Mouse (Mus musculus): ENCODE results near the gene Mars. TPM values are rescaled to one million over a fixed set of nuclear protein-coding genes. Genes with fewer than 3 reads are reported as not detected.

Gene Mars
- polyA plus RNA-seq, 1 experiment: 65.8 TPM

- Histone ChIP-seq H3K4me1 (replicated peaks; ENCODE audit: control insufficient read depth, insufficient read depth, low read length) (peaks cover 36% of the 10 kb centered on the region), H3K27ac (ENCODE audit: control insufficient read depth, insufficient read depth, low read length) (no peak overlapping the region), H3K36me3 (ENCODE audit: control insufficient read depth, insufficient read depth, low read length) (no peaks in the 10 kb centered on the region), H3K4me3 (ENCODE audit: control insufficient read depth, insufficient read depth, low read length) (peak overlapping the region; percentile 10; the same call in 1 of the 2 replicates), H3K27me3 (ENCODE audit: control insufficient read depth, insufficient read depth, low read length) (peaks cover 28% of the 10 kb centered on the region)
- TF ChIP-seq POLR2A (IDR thresholded peaks at IDR 0.05; ENCODE audit: control insufficient read depth, extremely low read depth, insufficient read depth, low read length, poor library complexity) (no peak), CTCF (IDR thresholded peaks at IDR 0.05; ENCODE audit: borderline replicate concordance, control insufficient read depth, extremely low read depth, insufficient read depth, low read length, poor library complexity) (peak; percentile 62; the same call in 1 of the 2 replicates)
- WGBS: 2% methylated on average over 31 of the region's 31 CpGs
- DNase-seq: peak; percentile 88
Measured at GRCm38 (mm10) chr10:127338930-127339682, 27.5 kb upstream of the Mars start.

DNA sequence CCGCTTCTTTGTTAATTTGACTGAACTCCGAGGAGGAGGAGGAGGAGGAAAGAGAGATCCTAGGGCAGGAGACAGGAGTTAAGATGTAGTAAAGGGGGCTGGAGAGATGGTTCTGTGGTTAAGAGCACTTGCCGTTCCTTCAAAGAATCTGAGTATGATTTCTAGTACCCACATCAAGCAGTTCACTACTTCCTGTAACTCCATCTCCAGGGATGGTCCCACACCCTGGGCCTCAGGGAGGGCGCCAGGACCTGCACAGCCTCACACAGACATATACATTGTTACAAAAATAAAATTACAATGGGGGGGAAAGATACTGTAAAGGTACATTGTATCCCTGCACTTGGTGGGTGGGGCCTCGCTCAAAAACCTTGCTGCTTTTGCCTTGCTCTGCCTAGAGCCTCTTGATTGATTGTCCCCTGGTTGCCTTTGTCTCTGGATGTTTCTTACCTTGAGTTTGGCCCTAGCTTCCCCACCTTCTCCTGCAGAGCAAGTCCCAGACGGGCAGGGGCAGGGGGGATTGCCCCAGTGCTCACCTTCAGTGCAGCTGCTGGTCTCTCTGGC, 26.0 kb upstream of the Mars start:
- Histone ChIP-seq H3K27me3 (ENCODE audit: control insufficient read depth, insufficient read depth, low read length) (peaks cover 28% of the 10 kb centered on the region), H3K4me1 (replicated peaks; ENCODE audit: control insufficient read depth, insufficient read depth, low read length) (peaks cover 36% of the 10 kb centered on the region), H3K27ac (ENCODE audit: control insufficient read depth, insufficient read depth, low read length) (no peak overlapping the region), H3K4me3 (ENCODE audit: control insufficient read depth, insufficient read depth, low read length) (no peak overlapping the region), H3K36me3 (ENCODE audit: control insufficient read depth, insufficient read depth, low read length) (no peaks in the 10 kb centered on the region)
- WGBS: 34% methylated on average over 6 of the region's 6 CpGs
- TF ChIP-seq POLR2A (IDR thresholded peaks at IDR 0.05; ENCODE audit: control insufficient read depth, extremely low read depth, insufficient read depth, low read length, poor library complexity) (no peak), CTCF (IDR thresholded peaks at IDR 0.05; ENCODE audit: borderline replicate concordance, control insufficient read depth, extremely low read depth, insufficient read depth, low read length, poor library complexity) (no peak)
- no peak for DNase-seq

DNA sequence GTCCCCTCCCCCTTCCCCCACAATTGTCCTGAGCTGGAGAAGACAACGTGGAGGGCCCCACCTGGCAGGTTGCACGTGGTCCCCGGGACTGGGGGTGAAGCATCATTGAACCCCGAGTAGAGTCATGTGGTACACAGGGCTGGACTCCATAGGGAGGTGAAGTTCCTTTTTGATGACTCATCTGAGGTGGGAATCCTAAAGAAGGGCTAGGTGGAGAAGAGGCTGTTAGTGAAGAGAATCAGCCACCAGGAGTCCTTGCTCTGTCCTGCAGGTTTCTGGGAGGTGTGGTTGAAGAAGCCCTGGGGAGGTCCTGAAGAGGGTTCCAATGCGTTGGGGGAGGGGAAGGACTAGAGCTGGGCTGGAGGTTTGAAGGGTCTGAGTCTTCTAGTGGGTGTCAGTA, 25.4 kb upstream of the Mars start:
- no peak for TF ChIP-seq POLR2A (IDR thresholded peaks at IDR 0.05; ENCODE audit: control insufficient read depth, extremely low read depth, insufficient read depth, low read length, poor library complexity)
- no peak for TF ChIP-seq CTCF (IDR thresholded peaks at IDR 0.05; ENCODE audit: borderline replicate concordance, control insufficient read depth, extremely low read depth, insufficient read depth, low read length, poor library complexity)
- Histone ChIP-seq H3K27me3 (ENCODE audit: control insufficient read depth, insufficient read depth, low read length) (peaks cover 25% of the 10 kb centered on the region), H3K36me3 (ENCODE audit: control insufficient read depth, insufficient read depth, low read length) (no peaks in the 10 kb centered on the region), H3K4me1 (replicated peaks; ENCODE audit: control insufficient read depth, insufficient read depth, low read length) (peaks cover 32% of the 10 kb centered on the region), H3K4me3 (ENCODE audit: control insufficient read depth, insufficient read depth, low read length) (no peak overlapping the region), H3K27ac (ENCODE audit: control insufficient read depth, insufficient read depth, low read length) (no peak overlapping the region)
- DNase-seq: no peak
- 48% methylated on average over 5 of the region's 5 CpGs for WGBS

DNA sequence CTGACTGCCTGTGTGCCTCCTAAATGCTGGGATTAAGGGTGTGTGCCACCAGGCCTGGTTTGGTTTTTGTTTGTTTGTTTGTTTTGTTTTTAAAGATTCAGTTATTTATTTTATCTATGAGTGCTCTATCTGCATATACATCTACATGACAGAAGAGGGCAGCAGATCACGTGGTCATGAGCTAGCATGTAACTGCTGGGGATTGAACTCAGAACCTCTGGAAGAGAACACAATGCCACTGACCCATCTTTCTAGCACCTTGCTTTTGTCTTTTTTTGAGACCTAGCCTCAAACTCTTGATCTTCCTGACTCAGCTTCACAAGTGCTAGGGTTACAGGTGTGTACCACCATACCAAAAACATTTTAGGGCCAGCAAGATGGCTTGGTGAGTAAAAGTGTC, 23.7 kb upstream of the Mars start:
- no peaks in the 10 kb centered on the region for H3K36me3 ChIP-seq (ENCODE audit: control insufficient read depth, insufficient read depth, low read length)
- 41% methylated on average over 1 of the region's 1 CpGs for WGBS
- no peak overlapping the region for H3K27ac ChIP-seq (ENCODE audit: control insufficient read depth, insufficient read depth, low read length)
- peaks cover 10% of the 10 kb centered on the region for H3K27me3 ChIP-seq (ENCODE audit: control insufficient read depth, insufficient read depth, low read length)
- H3K4me3 ChIP-seq (ENCODE audit: control insufficient read depth, insufficient read depth, low read length): no peak overlapping the region
- no peak for TF ChIP-seq CTCF (IDR thresholded peaks at IDR 0.05; ENCODE audit: borderline replicate concordance, control insufficient read depth, extremely low read depth, insufficient read depth, low read length, poor library complexity)
- TF ChIP-seq POLR2A (IDR thresholded peaks at IDR 0.05; ENCODE audit: control insufficient read depth, extremely low read depth, insufficient read depth, low read length, poor library complexity): no peak
- no peak for DNase-seq
- H3K4me1 ChIP-seq (replicated peaks; ENCODE audit: control insufficient read depth, insufficient read depth, low read length): peaks cover 21% of the 10 kb centered on the region

- TF ChIP-seq CTCF (IDR thresholded peaks at IDR 0.05; ENCODE audit: borderline replicate concordance, control insufficient read depth, extremely low read depth, insufficient read depth, low read length, poor library complexity): no peak
- no peak for TF ChIP-seq POLR2A (IDR thresholded peaks at IDR 0.05; ENCODE audit: control insufficient read depth, extremely low read depth, insufficient read depth, low read length, poor library complexity)
- Histone ChIP-seq H3K27me3 (ENCODE audit: control insufficient read depth, insufficient read depth, low read length) (no peaks in the 10 kb centered on the region), H3K27ac (ENCODE audit: control insufficient read depth, insufficient read depth, low read length) (no peak overlapping the region), H3K4me1 (replicated peaks; ENCODE audit: control insufficient read depth, insufficient read depth, low read length) (peaks cover 14% of the 10 kb centered on the region), H3K4me3 (ENCODE audit: control insufficient read depth, insufficient read depth, low read length) (no peak overlapping the region), H3K36me3 (ENCODE audit: control insufficient read depth, insufficient read depth, low read length) (peaks cover 9% of the 10 kb centered on the region)
- 67% methylated on average over 5 of the region's 5 CpGs for WGBS
- peak; percentile 30 for DNase-seq
Measured at GRCm38 (mm10) chr10:127333152-127333551, 21.6 kb upstream of the Mars start.

- TF ChIP-seq CTCF (IDR thresholded peaks at IDR 0.05; ENCODE audit: borderline replicate concordance, control insufficient read depth, extremely low read depth, insufficient read depth, low read length, poor library complexity) (no peak), POLR2A (IDR thresholded peaks at IDR 0.05; ENCODE audit: control insufficient read depth, extremely low read depth, insufficient read depth, low read length, poor library complexity) (no peak)
- peaks cover 7% of the 10 kb centered on the region for H3K4me1 ChIP-seq (replicated peaks; ENCODE audit: control insufficient read depth, insufficient read depth, low read length)
- no peak for DNase-seq
- H3K4me3 ChIP-seq (ENCODE audit: control insufficient read depth, insufficient read depth, low read length): no peak overlapping the region
- no peak overlapping the region for H3K27ac ChIP-seq (ENCODE audit: control insufficient read depth, insufficient read depth, low read length)
- 55% methylated on average over 31 of the region's 31 CpGs for WGBS
- peaks cover 17% of the 10 kb centered on the region for H3K36me3 ChIP-seq (ENCODE audit: control insufficient read depth, insufficient read depth, low read length)
- H3K27me3 ChIP-seq (ENCODE audit: control insufficient read depth, insufficient read depth, low read length): no peaks in the 10 kb centered on the region
Measured at GRCm38 (mm10) chr10:127332211-127332874, 20.8 kb upstream of the Mars start.

Measured in thymus, adult 2 months (tissue).